Mouse (Mus musculus) limb, embryonic 12.5 days (tissue): ENCODE results near the gene St8sia1. TPM values are rescaled to one million over a fixed set of nuclear protein-coding genes. Genes with fewer than 3 reads are reported as not detected.
A peak's percentile ranks its signal among the peaks of the same experiment; 100 is the strongest.

ENCODE experiments used
- ATAC-seq: fragments of 200-750 bp; cut with Nextera tagmentation; 2 replicates; pipeline ENCODE4 v1.8.0; 2017; ENCODE audit warnings: low read depth, moderate TSS enrichment; ENCODE audit not compliant: insufficient number of reproducible peaks, insufficient read depth, low FRiP score, low TSS enrichment
- H3K27ac ChIP-seq: fragments of 300-500 bp; sonication (generic); 2 replicates; pipeline ENCODE4 v1.5.1; 2016; ENCODE audit warnings: mild to moderate bottlenecking, moderate library complexity
- H3K27me3 ChIP-seq: fragments of 300-500 bp; sonication (generic); 2 replicates; pipeline ENCODE4 v1.6.1; 2016; ENCODE audit warnings: mild to moderate bottlenecking, moderate library complexity
- H3K36me3 ChIP-seq: fragments of 300-500 bp; sonication (generic); 2 replicates; pipeline ENCODE4 v1.6.1; 2016; ENCODE audit warnings: mild to moderate bottlenecking, moderate library complexity
- H3K4me1 ChIP-seq: fragments of 300-500 bp; sonication (generic); replicated peaks from 2 replicates; pipeline ENCODE4 v1.6.1; 2016
- H3K4me2 ChIP-seq: fragments of 300-500 bp; sonication (generic); 2 replicates; pipeline ENCODE4 v1.6.1; 2016; ENCODE audit warnings: mild to moderate bottlenecking, moderate library complexity
- H3K4me3 ChIP-seq: fragments of 300-500 bp; sonication (generic); replicated peaks from 2 replicates; pipeline ENCODE4 v1.5.1; 2016; ENCODE audit warnings: mild to moderate bottlenecking
- H3K9ac ChIP-seq: fragments of 300-500 bp; sonication (generic); replicated peaks from 2 replicates; pipeline ENCODE4 v1.6.1; 2016; ENCODE audit warnings: mild to moderate bottlenecking, moderate library complexity
- H3K9me3 ChIP-seq: fragments of 300-500 bp; sonication (generic); 2 replicates; pipeline ENCODE4 v1.6.1; 2016; ENCODE audit warnings: mild to moderate bottlenecking, moderate library complexity
- WGBS: fragments of 180-500 bp; shearing (Covaris S2); methylation state at CpG from one replicate; pipeline ENCODE4 v1.1.7; 2016; 5-methylcytosine and 5-hydroxymethylcytosine counted together
- polyA plus RNA-seq: library from polyadenylated mRNA; unstranded; fragments of >200 nt; fragmentation: Nextera tagmentation; extraction: Ambion mirVana; gene quantifications from 2 replicates; pipeline ENCODE4 v1.2.1, GENCODE M21; 2016

Gene St8sia1
- polyA plus RNA-seq, 1 experiment from 2014 or later = 1.5 TPM

GRCm38 (mm10) chr6:142855761-142856160 lies 108.5 kb downstream of the St8sia1 start:
- no peak for ATAC-seq
- H3K4me1 ChIP-seq = peaks cover 9% of the 10 kb centered on the region
- H3K4me3 ChIP-seq = no peak overlapping the region
- H3K27ac ChIP-seq = no peak overlapping the region
- no peak overlapping the region for H3K4me2 ChIP-seq
- H3K36me3 ChIP-seq = no peaks in the 10 kb centered on the region
- whole genome bisulfite sequencing = 86% methylated on average over 5 of the region's 5 CpGs
- no peak overlapping the region for H3K9ac ChIP-seq
- H3K27me3 ChIP-seq = no peaks in the 10 kb centered on the region
- H3K9me3 ChIP-seq = no peaks in the 10 kb centered on the region

- no peak overlapping the region for H3K4me2 ChIP-seq
- no peak for ATAC-seq
- no peaks in the 10 kb centered on the region for H3K27me3 ChIP-seq
- H3K4me3 ChIP-seq = no peak overlapping the region
- H3K27ac ChIP-seq = no peak overlapping the region
- no peaks in the 10 kb centered on the region for H3K9me3 ChIP-seq
- H3K36me3 ChIP-seq = no peaks in the 10 kb centered on the region
- no peak overlapping the region for H3K9ac ChIP-seq
- H3K4me1 ChIP-seq = peaks cover 9% of the 10 kb centered on the region
- WGBS = 64% methylated on average over 6 of the region's 6 CpGs
Measured at GRCm38 (mm10) chr6:142852419-142853377, 111.6 kb downstream of the St8sia1 start.

GRCm38 (mm10) chr6:142850436-142850835 lies 113.8 kb downstream of the St8sia1 start:
- WGBS = 81% methylated on average over 8 of the region's 8 CpGs
- ATAC-seq = no peak
- no peaks in the 10 kb centered on the region for H3K9me3 ChIP-seq
- H3K27ac ChIP-seq = no peak overlapping the region
- H3K4me3 ChIP-seq = no peak overlapping the region
- H3K27me3 ChIP-seq = no peaks in the 10 kb centered on the region
- H3K4me2 ChIP-seq = no peak overlapping the region
- H3K36me3 ChIP-seq = no peaks in the 10 kb centered on the region
- H3K4me1 ChIP-seq = no peaks in the 10 kb centered on the region
- no peak overlapping the region for H3K9ac ChIP-seq

- no peak for ATAC-seq
- Histone ChIP-seq H3K4me1 (no peaks in the 10 kb centered on the region), H3K4me2 (no peak overlapping the region), H3K27me3 (no peaks in the 10 kb centered on the region), H3K27ac (no peak overlapping the region), H3K9ac (no peak overlapping the region), H3K36me3 (no peaks in the 10 kb centered on the region), H3K9me3 (no peaks in the 10 kb centered on the region), H3K4me3 (no peak overlapping the region)
- 51% methylated on average over 5 of the region's 5 CpGs for WGBS
Measured at GRCm38 (mm10) chr6:142849326-142849725, 114.9 kb downstream of the St8sia1 start.

- no peaks in the 10 kb centered on the region for H3K36me3 ChIP-seq
- no peak overlapping the region for H3K27ac ChIP-seq
- H3K4me2 ChIP-seq = no peak overlapping the region
- H3K4me3 ChIP-seq = no peak overlapping the region
- no peaks in the 10 kb centered on the region for H3K4me1 ChIP-seq
- 79% methylated on average over 8 of the region's 8 CpGs for WGBS
- ATAC-seq = no peak
- no peak overlapping the region for H3K9ac ChIP-seq
- H3K27me3 ChIP-seq = no peaks in the 10 kb centered on the region
- no peaks in the 10 kb centered on the region for H3K9me3 ChIP-seq
Measured at GRCm38 (mm10) chr6:142847914-142848674, 116.2 kb downstream of the St8sia1 start.

- 90% methylated on average over 4 of the region's 4 CpGs for WGBS
- H3K36me3 ChIP-seq = no peaks in the 10 kb centered on the region
- H3K4me2 ChIP-seq = no peak overlapping the region
- no peak for ATAC-seq
- H3K4me1 ChIP-seq = no peaks in the 10 kb centered on the region
- no peak overlapping the region for H3K4me3 ChIP-seq
- H3K9ac ChIP-seq = no peak overlapping the region
- H3K27ac ChIP-seq = no peak overlapping the region
- H3K27me3 ChIP-seq = no peaks in the 10 kb centered on the region
- H3K9me3 ChIP-seq = no peaks in the 10 kb centered on the region
Measured at GRCm38 (mm10) chr6:142846855-142847254, 117.4 kb downstream of the St8sia1 start.

- Histone ChIP-seq H3K36me3 (no peaks in the 10 kb centered on the region), H3K9me3 (no peaks in the 10 kb centered on the region), H3K4me2 (no peak overlapping the region), H3K27ac (no peak overlapping the region), H3K4me1 (no peaks in the 10 kb centered on the region), H3K4me3 (no peak overlapping the region), H3K9ac (no peak overlapping the region), H3K27me3 (no peaks in the 10 kb centered on the region)
- 86% methylated on average over 4 of the region's 4 CpGs for WGBS
- no peak for ATAC-seq
Measured at GRCm38 (mm10) chr6:142845066-142845465, 119.2 kb downstream of the St8sia1 start.

- Histone ChIP-seq H3K9me3 (no peaks in the 10 kb centered on the region), H3K9ac (no peak overlapping the region), H3K4me2 (no peak overlapping the region), H3K27me3 (no peaks in the 10 kb centered on the region), H3K4me1 (no peaks in the 10 kb centered on the region), H3K36me3 (no peaks in the 10 kb centered on the region), H3K27ac (no peak overlapping the region), H3K4me3 (no peak overlapping the region)
- 84% methylated on average over 4 of the region's 4 CpGs for WGBS
- ATAC-seq = no peak
Measured at GRCm38 (mm10) chr6:142844061-142844460, 120.2 kb downstream of the St8sia1 start.

GRCm38 (mm10) chr6:142838501-142838900 lies 125.8 kb downstream of the St8sia1 start:
- Histone ChIP-seq H3K4me1 (no peaks in the 10 kb centered on the region), H3K4me3 (no peak overlapping the region), H3K27ac (no peak overlapping the region), H3K27me3 (no peaks in the 10 kb centered on the region), H3K36me3 (no peaks in the 10 kb centered on the region), H3K4me2 (no peak overlapping the region), H3K9me3 (no peaks in the 10 kb centered on the region), H3K9ac (no peak overlapping the region)
- WGBS = 87% methylated on average over 1 of the region's 1 CpGs
- ATAC-seq = no peak

- H3K36me3 ChIP-seq = no peaks in the 10 kb centered on the region
- no peaks in the 10 kb centered on the region for H3K4me1 ChIP-seq
- ATAC-seq = no peak
- H3K4me3 ChIP-seq = no peak overlapping the region
- no peak overlapping the region for H3K9ac ChIP-seq
- no peaks in the 10 kb centered on the region for H3K9me3 ChIP-seq
- 82% methylated on average over 9 of the region's 9 CpGs for WGBS
- H3K27me3 ChIP-seq = no peaks in the 10 kb centered on the region
- H3K27ac ChIP-seq = no peak overlapping the region
- no peak overlapping the region for H3K4me2 ChIP-seq
Measured at GRCm38 (mm10) chr6:142837326-142837725, 126.9 kb downstream of the St8sia1 start.

- Histone ChIP-seq H3K36me3 (no peaks in the 10 kb centered on the region), H3K4me3 (no peak overlapping the region), H3K4me2 (no peak overlapping the region), H3K9ac (no peak overlapping the region), H3K27ac (0 out of 2 replicates have a peak overlapping the region, but pooled peaks have one; percentile 30), H3K27me3 (no peaks in the 10 kb centered on the region), H3K9me3 (no peaks in the 10 kb centered on the region), H3K4me1 (no peaks in the 10 kb centered on the region)
- WGBS = 60% methylated on average over 18 of the region's 18 CpGs
- ATAC-seq = peak; percentile 56; the same call in 1 of the 2 replicates
Measured at GRCm38 (mm10) chr6:142835726-142836125, 128.5 kb downstream of the St8sia1 start.
